Mouse (Mus musculus) kidney, postnatal 0 days (tissue): ENCODE results near the gene Cdh3. TPM values are rescaled to one million over a fixed set of nuclear protein-coding genes. Genes with fewer than 3 reads are reported as not detected.

Source experiments
- ATAC-seq: fragments of 200-750 bp; cut with Nextera tagmentation; replicated peaks from 2 replicates; pipeline ENCODE4 v1.8.0; 2017; ENCODE audit warnings: low read depth, moderate number of reproducible peaks, moderate TSS enrichment, moderate library complexity; ENCODE audit not compliant: low FRiP score
- DNase-seq: peaks from one replicate; pipeline ENCODE4 v3.0.0-alpha.2; 2016; ENCODE audit warnings: low spot score
- H3K27ac ChIP-seq: fragments of 300-500 bp; sonication (generic); 2 replicates; pipeline ENCODE4 v1.5.1; 2014; ENCODE audit warnings: mild to moderate bottlenecking
- H3K27me3 ChIP-seq: fragments of 300-500 bp; sonication (generic); 2 replicates; pipeline ENCODE4 v1.6.1; 2014; ENCODE audit warnings: low read length, mixed read lengths; ENCODE audit not compliant: insufficient read depth
- H3K36me3 ChIP-seq: fragments of 300-500 bp; sonication (generic); 2 replicates; pipeline ENCODE4 v1.6.1; 2014; ENCODE audit warnings: low read length, mixed read lengths; ENCODE audit not compliant: insufficient read depth
- H3K4me1 ChIP-seq: fragments of 300-500 bp; sonication (generic); replicated peaks from 2 replicates; pipeline ENCODE4 v1.6.1; 2014; ENCODE audit warnings: antibody characterized with exemption, low read length, mixed read lengths; ENCODE audit not compliant: insufficient read depth
- H3K4me2 ChIP-seq: fragments of 300-500 bp; sonication (generic); 2 replicates; pipeline ENCODE4 v1.6.1; 2014; ENCODE audit warnings: mild to moderate bottlenecking, low read length, moderate library complexity, mixed read lengths
- H3K4me3 ChIP-seq: fragments of 300-500 bp; sonication (generic); replicated peaks from 2 replicates; pipeline ENCODE4 v1.5.1; 2014; ENCODE audit warnings: low read depth, low read length
- H3K9ac ChIP-seq: fragments of 300-500 bp; sonication (generic); 2 replicates; pipeline ENCODE4 v1.6.1; 2014; ENCODE audit warnings: low read depth, low read length
- H3K9me3 ChIP-seq: fragments of 300-500 bp; sonication (generic); replicated peaks from 2 replicates; pipeline ENCODE4 v1.6.1; 2016; ENCODE audit warnings: low read length, inconsistent platforms, mixed read lengths
- CTCF ChIP-seq: IDR thresholded peaks from 2 replicates; pipeline ENCODE4 v1.5.1; 2016; ENCODE audit warnings: antibody characterized with exemption, low read depth, mild to moderate bottlenecking, moderate library complexity
- WGBS: fragments of 180-500 bp; shearing (Covaris S2); extraction: QIAGEN DNeasy Blood & Tissue Kit; methylation state at CpG from one replicate; pipeline ENCODE4 v1.1.7; 2014; 5-methylcytosine and 5-hydroxymethylcytosine counted together
- polyA plus RNA-seq: library from polyadenylated mRNA; unstranded; fragments of >200 nt; fragmentation: Nextera tagmentation; extraction: Ambion mirVana; gene quantifications from 2 replicates; pipeline ENCODE4 v1.2.1, GENCODE M21; 2015

Gene Cdh3
- polyA plus RNA-seq: 20.9 and 23.3 TPM in 2 replicates

DNA sequence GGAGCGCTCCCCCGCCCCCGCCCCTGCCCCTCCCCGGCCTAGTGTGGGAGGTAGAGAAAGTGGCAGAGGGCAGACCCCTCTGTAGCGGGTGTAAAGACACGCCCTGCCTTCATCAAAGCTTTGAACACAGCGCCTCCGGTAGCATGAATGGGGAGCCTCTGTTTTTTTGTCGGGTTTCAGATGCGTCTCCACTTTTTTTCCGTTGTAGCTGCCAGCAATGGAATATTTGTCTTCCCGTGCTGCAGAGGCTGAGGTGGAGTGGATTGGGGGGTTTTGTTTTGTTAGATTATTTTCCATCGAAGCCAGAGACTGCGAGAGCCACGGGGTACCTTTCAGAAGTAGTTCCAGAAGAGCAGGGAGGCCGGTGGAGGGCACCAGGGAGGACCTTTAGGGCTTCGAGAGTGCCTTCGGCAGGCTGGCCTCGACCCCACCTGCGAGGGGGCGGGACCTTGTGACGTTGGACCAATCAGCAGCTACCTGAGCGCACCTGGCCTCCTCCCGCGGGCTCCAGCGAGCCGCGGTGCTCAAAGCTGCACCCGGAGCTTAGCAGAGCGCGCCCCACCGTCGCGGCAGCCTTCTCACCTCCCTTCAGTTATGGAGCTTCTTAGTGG, at the start of gene Cdh3:
Cdh3 (plus strand) TSS at position 527 of the 611 bp plus-strand sequence.
- peaks cover 21% of the 10 kb centered on the region for H3K4me1 ChIP-seq
- H3K4me3 ChIP-seq: peak within 1 kb of the TSS; percentile 49
- 0 out of 2 replicates have a peak, but pooled peaks cover 4% of the 10 kb centered on the region for H3K27me3 ChIP-seq
- no peaks in the 10 kb centered on the region for H3K36me3 ChIP-seq
- peak within 1 kb of the TSS; percentile 86 for H3K4me2 ChIP-seq
- peak; percentile 55 for DNase-seq
- under 1% methylated on average over 34 of the region's 34 CpGs for WGBS
- peak; percentile 24 for TF ChIP-seq CTCF
- H3K9ac ChIP-seq: peak within 1 kb of the TSS; percentile 65
- peak within 1 kb of the TSS; percentile 87 for H3K27ac ChIP-seq
- H3K9me3 ChIP-seq: no peaks in the 10 kb centered on the region
- ATAC-seq: peak; percentile 70

DNA sequence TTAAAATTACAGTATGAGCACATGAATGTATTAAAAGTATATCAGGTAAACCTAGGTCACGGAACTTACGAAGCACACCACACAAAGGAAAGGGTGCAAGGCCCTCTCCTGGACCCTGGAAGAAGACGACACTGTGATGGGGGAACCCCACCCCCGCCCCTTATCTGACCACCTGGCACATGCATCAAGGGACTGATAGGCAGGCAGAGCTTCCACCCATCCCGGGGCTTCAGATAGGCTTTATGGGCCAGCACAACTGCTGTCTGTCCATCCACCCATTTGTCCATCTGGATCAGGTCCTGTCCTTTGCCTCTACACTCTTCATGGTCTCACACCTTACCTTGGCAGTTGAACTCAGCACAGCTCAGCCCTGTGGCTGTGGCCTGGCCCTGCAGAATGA, 48.6 kb upstream of the Cdh3 start:
- Histone ChIP-seq H3K27ac (no peak overlapping the region), H3K9me3 (no peaks in the 10 kb centered on the region), H3K4me1 (no peaks in the 10 kb centered on the region), H3K36me3 (no peaks in the 10 kb centered on the region), H3K9ac (no peak overlapping the region), H3K4me2 (no peak overlapping the region), H3K27me3 (no peaks in the 10 kb centered on the region), H3K4me3 (no peak overlapping the region)
- no peak for DNase-seq
- ATAC-seq: no peak
- WGBS: 72% methylated on average over 5 of the region's 5 CpGs
- TF ChIP-seq CTCF: no peak

- H3K27ac ChIP-seq: no peak overlapping the region
- H3K4me2 ChIP-seq: no peak overlapping the region
- TF ChIP-seq CTCF: no peak
- no peak overlapping the region for H3K9ac ChIP-seq
- DNase-seq (no peak), ATAC-seq (no peak)
- no peak overlapping the region for H3K4me3 ChIP-seq
- H3K9me3 ChIP-seq: no peaks in the 10 kb centered on the region
- WGBS: 89% methylated on average over 6 of the region's 6 CpGs
- no peaks in the 10 kb centered on the region for H3K36me3 ChIP-seq
- no peaks in the 10 kb centered on the region for H3K4me1 ChIP-seq
- no peaks in the 10 kb centered on the region for H3K27me3 ChIP-seq
Observed at GRCm38 (mm10) chr8:106463795-106464194, 46.9 kb upstream of the Cdh3 start.

DNA sequence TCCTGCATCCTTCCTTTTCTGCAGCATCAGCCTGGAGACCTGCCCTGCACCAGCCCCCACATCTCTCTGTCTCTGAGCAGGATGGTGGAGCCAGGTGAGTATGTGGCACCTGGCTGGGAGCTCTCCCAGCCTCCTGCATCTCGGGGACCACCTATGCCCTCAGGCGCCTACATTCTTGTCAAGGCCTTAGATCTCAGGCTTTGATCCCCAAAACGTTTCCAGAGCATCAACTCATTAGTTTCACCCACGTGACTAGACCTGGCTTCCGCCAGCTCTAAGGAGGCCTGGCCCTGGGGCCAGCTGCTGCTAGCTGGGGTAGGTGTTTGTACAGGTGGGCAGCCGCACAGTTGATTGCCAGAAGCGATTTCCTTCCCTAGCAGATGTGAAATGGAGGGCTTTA, 41.2 kb upstream of the Cdh3 start:
- no peak overlapping the region for H3K4me2 ChIP-seq
- H3K9me3 ChIP-seq: no peaks in the 10 kb centered on the region
- H3K36me3 ChIP-seq: no peaks in the 10 kb centered on the region
- no peak for ATAC-seq
- H3K4me3 ChIP-seq: no peak overlapping the region
- H3K27me3 ChIP-seq: no peaks in the 10 kb centered on the region
- H3K4me1 ChIP-seq: no peaks in the 10 kb centered on the region
- 46% methylated on average over 7 of the region's 7 CpGs for WGBS
- TF ChIP-seq CTCF: no peak
- H3K9ac ChIP-seq: no peak overlapping the region
- H3K27ac ChIP-seq: no peak overlapping the region
- no peak for DNase-seq

DNA sequence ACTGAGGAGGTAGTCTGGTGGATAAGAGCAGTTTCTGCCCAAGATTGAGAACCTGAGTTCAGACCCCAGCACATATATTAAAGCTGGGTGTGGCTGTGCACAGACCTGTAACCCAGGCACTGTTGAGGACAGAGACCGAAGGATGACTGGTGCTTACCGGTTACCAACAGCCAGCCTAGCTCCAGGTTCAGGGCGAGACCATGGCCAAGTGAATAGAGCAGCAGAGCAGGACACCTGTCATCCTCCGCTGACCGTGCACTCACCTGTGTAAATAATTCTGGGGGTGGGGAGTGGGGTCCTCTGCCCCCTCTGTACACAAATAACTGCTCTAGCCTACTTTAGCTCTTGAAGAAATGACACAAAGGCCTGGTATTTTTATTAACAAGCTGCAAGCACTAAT, 36.7 kb upstream of the Cdh3 start:
- no peak overlapping the region for H3K4me3 ChIP-seq
- DNase-seq: no peak
- H3K9ac ChIP-seq: no peak overlapping the region
- TF ChIP-seq CTCF: no peak
- no peak for ATAC-seq
- no peak overlapping the region for H3K4me2 ChIP-seq
- no peaks in the 10 kb centered on the region for H3K27me3 ChIP-seq
- H3K9me3 ChIP-seq: no peaks in the 10 kb centered on the region
- 67% methylated on average over 5 of the region's 5 CpGs for WGBS
- no peaks in the 10 kb centered on the region for H3K4me1 ChIP-seq
- H3K27ac ChIP-seq: no peak overlapping the region
- no peaks in the 10 kb centered on the region for H3K36me3 ChIP-seq

DNA sequence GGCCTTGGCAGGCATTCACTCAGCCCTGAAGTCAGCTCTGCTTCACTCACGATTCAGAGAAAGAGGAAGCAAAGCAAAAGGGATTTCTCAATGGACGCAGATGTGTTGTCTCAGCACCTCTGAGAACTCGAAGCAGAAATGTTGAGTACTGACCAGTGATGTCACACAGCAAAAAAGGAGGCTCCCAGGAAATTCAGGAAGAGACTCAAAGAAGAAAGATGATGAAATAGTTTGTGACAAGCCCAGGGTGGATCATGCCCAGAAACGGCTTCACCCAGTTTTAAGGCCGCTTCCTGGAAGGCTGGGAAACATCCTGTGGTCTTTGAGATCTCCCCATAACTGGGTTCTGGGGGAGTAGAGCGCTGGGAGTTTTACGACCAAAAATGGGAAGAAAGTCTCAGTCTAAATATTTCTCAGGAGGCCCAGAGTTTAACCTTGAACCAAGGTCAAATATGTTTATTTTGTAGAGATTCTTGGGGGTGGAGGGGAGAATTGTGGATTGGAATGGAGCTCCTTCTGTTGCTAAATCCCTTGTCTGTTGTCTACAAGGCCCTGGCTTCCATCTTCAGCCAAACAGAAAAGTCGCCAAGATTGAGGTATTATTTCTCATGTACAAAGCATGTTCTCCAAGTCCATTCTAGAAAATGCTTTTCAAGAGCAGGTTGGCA, 10.5 kb upstream of the Cdh3 start, which contains the start of gene 6030452D12Rik:
6030452D12Rik (plus strand) TSS at position 505 of the 668 bp plus-strand sequence.
- 52% methylated on average over 8 of the region's 8 CpGs for WGBS
- peak; percentile 61 for DNase-seq
- Histone ChIP-seq H3K4me3 (no peak within 1 kb of the TSS), H3K9me3 (no peaks in the 10 kb centered on the region), H3K27ac (peak within 1 kb of the TSS; percentile 37), H3K4me1 (no peaks in the 10 kb centered on the region), H3K9ac (no peak within 1 kb of the TSS), H3K36me3 (no peaks in the 10 kb centered on the region), H3K4me2 (no peak within 1 kb of the TSS), H3K27me3 (no peaks in the 10 kb centered on the region)
- no peak for TF ChIP-seq CTCF
- ATAC-seq: no peak
